Mouse (Mus musculus) kidney, adult 2 months (tissue): ENCODE results near the gene Lpar6. TPM values are rescaled to one million over a fixed set of nuclear protein-coding genes. Genes with fewer than 3 reads are reported as not detected.

ENCODE experiments used
- DNase-seq: peaks from one replicate; pipeline ENCODE4 v3.0.0; 2021
- H3K27ac ChIP-seq: fragments of 200-500 bp; 2 replicates; pipeline ENCODE4 v1.5.1; 2012; ENCODE audit warnings: low read depth, low read length, control low read depth, inconsistent platforms; ENCODE audit not compliant: insufficient read depth
- H3K27me3 ChIP-seq: fragments of 200-500 bp; replicated peaks from 2 replicates; pipeline ENCODE4 v1.6.1; 2012; ENCODE audit warnings: mild to moderate bottlenecking, moderate library complexity, low read length, inconsistent platforms; ENCODE audit not compliant: control insufficient read depth, insufficient read depth
- H3K36me3 ChIP-seq: fragments of 200-500 bp; 2 replicates; pipeline ENCODE4 v1.6.1; 2012; ENCODE audit warnings: mild to moderate bottlenecking, moderate library complexity, low read length, inconsistent platforms; ENCODE audit not compliant: control insufficient read depth, insufficient read depth
- H3K4me1 ChIP-seq: fragments of 200-500 bp; 2 replicates; pipeline ENCODE4 v1.6.1; 2011; ENCODE audit warnings: low read length; ENCODE audit not compliant: control insufficient read depth, insufficient read depth
- H3K4me3 ChIP-seq: fragments of 200-500 bp; 2 replicates; pipeline ENCODE4 v1.5.1; 2011; ENCODE audit warnings: mild to moderate bottlenecking, low read depth, low read length, control low read depth; ENCODE audit not compliant: insufficient read depth
- CTCF ChIP-seq: fragments of 200-500 bp; conservative IDR thresholded peaks from 2 replicates; pipeline ENCODE4 v1.5.1; 2011; ENCODE audit warnings: low read depth, mild to moderate bottlenecking, control low read depth, low read length, moderate library complexity, mixed read lengths; ENCODE audit not compliant: insufficient read depth, insufficient read length
- POLR2A ChIP-seq: fragments of 200-500 bp; IDR thresholded peaks from one replicate; pipeline ENCODE4 v1.6.1; 2011; ENCODE audit warnings: low read depth, low read length, control low read depth
- WGBS: fragments of 180-500 bp; shearing (Covaris S2); methylation state at CpG from one replicate; pipeline ENCODE4 v1.1.7; 2018; 5-methylcytosine and 5-hydroxymethylcytosine counted together
- polyA plus RNA-seq: library from polyadenylated mRNA; depleted of rRNA; stranded (reverse); fragments of >200 nt; gene quantifications from 2 replicates; pipeline ENCODE4 v1.2.3, GENCODE M21; 2012

Gene Lpar6
- polyA plus RNA-seq, 1 experiment, result 3.1 TPM

- peak; percentile 95 for DNase-seq
- H3K36me3 ChIP-seq, result no peaks in the 10 kb centered on the region
- H3K27me3 ChIP-seq, result no peaks in the 10 kb centered on the region
- no peak overlapping the region for H3K4me3 ChIP-seq
- H3K4me1 ChIP-seq, result peaks cover 13% of the 10 kb centered on the region
- H3K27ac ChIP-seq, result peak overlapping the region; percentile 88
- 25% methylated on average over 6 of the region's 6 CpGs for WGBS
- TF ChIP-seq POLR2A (no peak), CTCF (no peak)
These were observed 16.0 kb downstream of the Lpar6 start for GRCm38 (mm10) chr14:73253453-73254251.

DNA sequence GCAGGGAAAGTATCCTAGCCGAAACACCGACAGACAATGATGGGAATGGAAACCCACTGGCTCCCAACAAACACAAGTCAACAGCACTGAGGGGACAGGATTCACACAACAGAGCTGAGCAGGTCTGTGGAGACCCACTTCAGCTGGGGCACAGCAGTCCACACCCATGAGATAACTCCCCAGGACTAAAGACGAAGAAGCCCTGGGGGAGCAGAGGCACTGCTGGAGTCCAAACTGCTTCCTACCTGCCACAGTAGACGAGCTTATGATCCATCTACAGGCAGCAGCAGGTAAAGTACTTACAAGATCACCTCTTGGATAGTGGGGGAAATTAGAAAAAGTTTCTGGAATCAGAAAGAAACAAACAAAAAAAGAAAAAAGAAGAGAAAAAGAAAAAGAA, 16.7 kb downstream of the Lpar6 start:
- WGBS, result 41% methylated on average over 4 of the region's 4 CpGs
- Histone ChIP-seq H3K4me1 (peaks cover 13% of the 10 kb centered on the region), H3K27me3 (no peaks in the 10 kb centered on the region), H3K27ac (peak overlapping the region; percentile 46; the same call in 1 of the 2 replicates), H3K4me3 (no peak overlapping the region), H3K36me3 (no peaks in the 10 kb centered on the region)
- peak; percentile 57 for DNase-seq
- TF ChIP-seq CTCF, result peak; percentile 32; the same call in 1 of the 2 replicates
- TF ChIP-seq POLR2A, result no peak

DNA sequence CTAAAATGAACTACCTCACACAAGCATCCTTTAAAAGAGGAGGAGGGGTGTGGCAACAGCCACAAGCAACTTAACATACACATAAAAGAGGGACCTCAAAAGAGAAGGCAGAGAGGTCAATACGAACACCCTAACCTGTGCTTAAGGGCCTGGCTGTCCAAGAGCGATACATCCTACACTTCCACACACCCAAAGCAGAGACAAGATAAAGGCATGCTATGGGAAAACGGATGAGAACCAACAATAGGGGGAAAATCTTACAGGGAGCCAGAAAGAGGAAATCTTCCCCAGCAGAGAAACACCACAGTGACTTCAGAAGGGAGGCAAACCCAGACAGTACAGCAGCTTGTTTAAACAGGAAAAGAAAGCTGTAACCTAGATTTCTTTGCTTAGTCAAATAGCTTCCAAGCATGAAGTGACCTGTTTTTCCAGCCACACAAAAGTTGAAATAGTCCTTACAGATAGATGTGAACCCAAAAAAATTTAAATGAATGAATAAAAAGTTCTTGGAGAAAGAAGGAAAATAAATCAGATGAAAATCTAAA, 17.8 kb downstream of the Lpar6 start:
- TF ChIP-seq POLR2A, result no peak
- TF ChIP-seq CTCF, result no peak
- no peak overlapping the region for H3K27ac ChIP-seq
- peaks cover 13% of the 10 kb centered on the region for H3K4me1 ChIP-seq
- no peak overlapping the region for H3K4me3 ChIP-seq
- 73% methylated on average over 3 of the region's 3 CpGs for WGBS
- DNase-seq, result no peak
- no peaks in the 10 kb centered on the region for H3K27me3 ChIP-seq
- no peaks in the 10 kb centered on the region for H3K36me3 ChIP-seq

DNA sequence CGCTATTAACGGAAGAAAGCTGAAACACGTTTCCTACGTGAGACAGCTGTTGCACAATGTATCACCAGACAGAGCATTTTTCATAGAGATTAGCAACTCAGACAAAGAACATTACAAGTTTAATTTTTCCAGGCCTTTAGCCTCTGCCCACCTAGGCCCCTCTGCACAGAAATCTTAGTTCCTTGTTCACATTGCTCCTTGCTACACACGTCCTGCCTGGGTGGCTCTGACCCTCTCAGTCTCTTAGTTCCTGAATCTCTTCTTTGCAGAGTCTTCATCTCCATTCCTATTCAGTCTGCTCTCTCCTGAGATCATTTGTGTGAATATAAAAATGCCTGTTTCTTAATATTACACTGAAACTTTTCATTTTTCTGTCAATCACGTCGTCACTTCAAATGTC, 19.7 kb downstream of the Lpar6 start:
- no peaks in the 10 kb centered on the region for H3K36me3 ChIP-seq
- H3K27me3 ChIP-seq, result no peaks in the 10 kb centered on the region
- no peak for DNase-seq
- no peak overlapping the region for H3K27ac ChIP-seq
- TF ChIP-seq CTCF (no peak), POLR2A (no peak)
- WGBS, result 73% methylated on average over 7 of the region's 7 CpGs
- peaks cover 8% of the 10 kb centered on the region for H3K4me1 ChIP-seq
- H3K4me3 ChIP-seq, result no peak overlapping the region

- peaks cover 2% of the 10 kb centered on the region for H3K4me1 ChIP-seq
- no peaks in the 10 kb centered on the region for H3K36me3 ChIP-seq
- H3K4me3 ChIP-seq, result no peak overlapping the region
- WGBS, result 67% methylated on average over 4 of the region's 4 CpGs
- no peak for DNase-seq
- no peak overlapping the region for H3K27ac ChIP-seq
- no peak for TF ChIP-seq CTCF
- H3K27me3 ChIP-seq, result no peaks in the 10 kb centered on the region
These were observed 20.5 kb downstream of the Lpar6 start for GRCm38 (mm10) chr14:73258181-73258580.

DNA sequence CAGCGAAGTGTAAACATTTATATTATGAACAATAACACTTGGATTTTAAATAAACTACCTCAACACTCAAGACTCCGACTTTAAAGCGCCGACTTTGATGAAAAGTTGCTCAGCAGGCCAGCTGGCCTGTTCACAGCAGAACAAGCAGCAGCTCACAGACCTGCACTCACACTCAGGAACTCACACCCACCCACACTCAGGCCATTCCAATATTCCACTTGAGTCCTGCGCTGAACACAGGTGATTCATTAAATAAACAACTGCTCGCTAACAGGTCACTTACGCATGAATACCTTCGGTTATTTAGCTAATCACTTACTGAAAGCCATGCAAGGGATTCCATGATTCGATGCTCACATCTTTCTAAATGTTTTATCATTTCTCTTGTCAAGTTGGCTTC, 24.5 kb downstream of the Lpar6 start:
- DNase-seq, result no peak
- no peaks in the 10 kb centered on the region for H3K4me1 ChIP-seq
- no peaks in the 10 kb centered on the region for H3K27me3 ChIP-seq
- no peak for TF ChIP-seq CTCF
- no peak overlapping the region for H3K4me3 ChIP-seq
- H3K27ac ChIP-seq, result no peak overlapping the region
- H3K36me3 ChIP-seq, result 0 out of 2 replicates have a peak, but pooled peaks cover 1% of the 10 kb centered on the region
- WGBS, result 70% methylated on average over 9 of the region's 9 CpGs

DNA sequence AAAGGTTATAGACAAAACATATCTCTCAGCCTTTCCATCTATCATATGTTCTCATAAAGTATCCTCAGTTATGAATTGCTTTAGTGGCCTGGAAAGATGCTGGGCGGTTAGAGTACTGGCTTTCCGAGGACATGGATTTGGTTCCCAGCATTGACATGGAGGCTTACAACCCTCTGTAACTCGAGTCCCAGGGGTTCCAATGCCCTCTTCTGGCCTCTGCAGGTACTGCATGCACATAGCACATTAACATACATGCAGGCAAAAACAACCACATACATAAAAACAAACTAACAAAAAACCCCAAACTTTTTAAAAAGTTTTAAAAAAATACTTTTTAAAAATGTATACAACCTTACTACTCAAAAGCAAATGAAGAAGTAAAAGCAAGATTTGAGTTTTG, 28.5 kb downstream of the Lpar6 start:
- no peak for TF ChIP-seq POLR2A
- TF ChIP-seq CTCF, result peak; percentile 37; the same call in 1 of the 2 replicates
- WGBS, result 84% methylated on average over 3 of the region's 3 CpGs
- 0 out of 2 replicates have a peak, but pooled peaks cover 1% of the 10 kb centered on the region for H3K36me3 ChIP-seq
- no peak for DNase-seq
- H3K27ac ChIP-seq, result no peak overlapping the region
- no peaks in the 10 kb centered on the region for H3K4me1 ChIP-seq
- H3K4me3 ChIP-seq, result no peak overlapping the region
- H3K27me3 ChIP-seq, result no peaks in the 10 kb centered on the region

DNA sequence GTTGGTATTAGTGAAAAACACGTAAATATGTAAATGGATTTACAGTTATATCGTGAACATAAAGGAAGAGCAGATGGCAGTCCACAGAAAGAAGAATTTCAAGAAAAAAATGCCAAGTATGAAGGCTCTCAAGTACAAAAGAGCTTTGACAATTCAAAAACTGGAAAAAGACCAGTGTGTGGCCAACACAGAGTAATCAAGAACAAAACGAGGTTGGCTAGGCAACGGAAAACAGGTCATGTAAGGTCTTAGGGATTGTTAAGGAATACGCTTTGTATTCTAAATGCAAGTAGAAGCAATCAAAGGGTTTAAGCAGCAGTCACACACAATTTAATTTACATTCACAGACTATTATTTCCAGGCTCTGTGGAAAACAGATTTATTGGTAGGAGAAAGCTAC, 34.1 kb downstream of the Lpar6 start:
- TF ChIP-seq CTCF (no peak), POLR2A (no peak)
- Histone ChIP-seq H3K36me3 (peaks cover 1% of the 10 kb centered on the region; the same call in 1 of the 2 replicates), H3K4me1 (no peaks in the 10 kb centered on the region), H3K27ac (no peak overlapping the region), H3K27me3 (no peaks in the 10 kb centered on the region), H3K4me3 (no peak overlapping the region)
- DNase-seq, result no peak
- WGBS, result 82% methylated on average over 5 of the region's 5 CpGs
